Mouse (Mus musculus): ENCODE data around the gene Ccdc13. TPM values are rescaled to one million over a fixed set of nuclear protein-coding genes. Genes with fewer than 3 reads are reported as not detected.

The Ccdc13 gene
- total and polyA plus RNA-seq, 3 experiments: 0.25 TPM; not detected in 2

- peaks cover 59% of the 10 kb centered on the region for H3K27me3 ChIP-seq (replicated peaks)
- H3K9ac ChIP-seq (ENCODE audit: insufficient read depth, low read depth): no peak overlapping the region
- in situ Hi-C loops (cut with MboI; ENCODE audit: low pct_ligation_motif_present, low pct_unique_long_range_greater_than_20kb, low sequenced_read_pairs): no loop called here
- no peaks in the 10 kb centered on the region for H3K79me2 ChIP-seq (replicated peaks; ENCODE audit: control insufficient read depth, extremely low read depth, insufficient read depth, poor library complexity, severe bottlenecking)
- no peaks in the 10 kb centered on the region for H3K9me3 ChIP-seq (replicated peaks; ENCODE audit: low read length)
- H3K27ac ChIP-seq (ENCODE audit: insufficient read depth, low read depth): no peak overlapping the region
- no peak overlapping the region for H3K4me2 ChIP-seq (ENCODE audit: insufficient read depth, low read depth, poor library complexity, severe bottlenecking)
- 0 out of 4 replicates have a peak, but pooled peaks cover 0 to 2% of the 10 kb centered on the region in 2 experiments for H3K4me1 ChIP-seq (ENCODE audit: control insufficient read depth in 1 of 2, insufficient read depth in 2 of 2)
- DNase-seq (ENCODE audit: extremely low read depth): no peak
- no peaks in the 10 kb centered on the region for H3K36me3 ChIP-seq (replicated peaks in 1 of 2; ENCODE audit: control insufficient read depth in 1 of 2, insufficient read depth in 1 of 2, low read length in 1 of 2)
- no peak overlapping the region for H3K4me3 ChIP-seq (replicated peaks in 1 of 3; ENCODE audit: low read depth in 2 of 3, low read length in 2 of 3, poor library complexity in 1 of 3)
- dilution Hi-C loops (cut with MboI; ENCODE audit: extremely low pct_ligation_motif_present, extremely low pct_unique_long_range_greater_than_20kb, low sequenced_read_pairs): no loop called here
- no peak for TF ChIP-seq KAT2A (IDR thresholded peaks at IDR 0.05; ENCODE audit: insufficient replicate concordance, low read length)
- TF ChIP-seq CTCF (conservative IDR thresholded peaks at IDR 0.05 in 1 of 2, IDR thresholded peaks at IDR 0.05 in 1 of 2; ENCODE audit: low read depth in 2 of 2, low read length in 2 of 2): no peak
- no peak for TF ChIP-seq SMC3 (IDR thresholded peaks at IDR 0.05; ENCODE audit: low read depth, low read length)
- TF ChIP-seq MXI1 (IDR thresholded peaks at IDR 0.05; ENCODE audit: low read depth, low read length): no peak
- no peak for TF ChIP-seq UBTF (IDR thresholded peaks at IDR 0.05; ENCODE audit: low read depth, low read length)
- TF ChIP-seq NRF1 (IDR thresholded peaks at IDR 0.05; ENCODE audit: low read depth, low read length): no peak
- TF ChIP-seq BHLHE40 (IDR thresholded peaks at IDR 0.05; ENCODE audit: low read depth, low read length): no peak
- no peak for TF ChIP-seq EP300 (IDR thresholded peaks at IDR 0.05; ENCODE audit: low read length)
- no peak for TF ChIP-seq CHD2 (IDR thresholded peaks at IDR 0.05; ENCODE audit: low read length)
- TF ChIP-seq MAFK (IDR thresholded peaks at IDR 0.05; ENCODE audit: insufficient replicate concordance, low read length): no peak
- TF ChIP-seq MAZ (IDR thresholded peaks at IDR 0.05; ENCODE audit: low read depth, low read length): no peak
- no peak for TF ChIP-seq JUND (conservative IDR thresholded peaks at IDR 0.05; ENCODE audit: low read depth, low read length)
- no peak for TF ChIP-seq TCF12 (IDR thresholded peaks at IDR 0.05; ENCODE audit: low read depth, low read length)
Measured at GRCm38 (mm10) chr9:121823051-121823450, 16.2 kb downstream of the Ccdc13 start.

GRCm38 (mm10) chr9:121822585-121822991 is 16.7 kb downstream of the Ccdc13 start:
- Histone ChIP-seq H3K79me2 (replicated peaks; ENCODE audit: control insufficient read depth, extremely low read depth, insufficient read depth, poor library complexity, severe bottlenecking) (no peaks in the 10 kb centered on the region), H3K4me2 (ENCODE audit: insufficient read depth, low read depth, poor library complexity, severe bottlenecking) (no peak overlapping the region), H3K4me3 (replicated peaks in 1 of 3; ENCODE audit: low read depth in 2 of 3, low read length in 2 of 3, poor library complexity in 1 of 3) (no peak overlapping the region), H3K27me3 (replicated peaks) (peaks cover 61% of the 10 kb centered on the region), H3K9me3 (replicated peaks; ENCODE audit: low read length) (no peaks in the 10 kb centered on the region), H3K27ac (ENCODE audit: insufficient read depth, low read depth) (no peak overlapping the region), H3K4me1 (ENCODE audit: control insufficient read depth in 1 of 2, insufficient read depth in 2 of 2) (0 out of 4 replicates have a peak, but pooled peaks cover 0 to 2% of the 10 kb centered on the region in 2 experiments), H3K36me3 (replicated peaks in 1 of 2; ENCODE audit: control insufficient read depth in 1 of 2, insufficient read depth in 1 of 2, low read length in 1 of 2) (no peaks in the 10 kb centered on the region), H3K9ac (ENCODE audit: insufficient read depth, low read depth) (no peak overlapping the region)
- DNase-seq (ENCODE audit: extremely low read depth): no peak
- TF ChIP-seq ZMIZ1 (IDR thresholded peaks at IDR 0.05; ENCODE audit: low read depth, low read length): no peak
- no peak for TF ChIP-seq EP300 (IDR thresholded peaks at IDR 0.05; ENCODE audit: low read length)
- no peak for TF ChIP-seq MAFK (IDR thresholded peaks at IDR 0.05; ENCODE audit: insufficient replicate concordance, low read length)
- no peak for TF ChIP-seq HCFC1 (IDR thresholded peaks at IDR 0.05; ENCODE audit: low read depth, low read length)
- no peak for TF ChIP-seq CTCF (conservative IDR thresholded peaks at IDR 0.05 in 1 of 2, IDR thresholded peaks at IDR 0.05 in 1 of 2; ENCODE audit: low read depth in 2 of 2, low read length in 2 of 2)
- TF ChIP-seq MEF2A (IDR thresholded peaks at IDR 0.05; ENCODE audit: borderline replicate concordance, low read depth, low read length): no peak
- no peak for TF ChIP-seq USF2 (conservative IDR thresholded peaks at IDR 0.05; ENCODE audit: low read depth, low read length)
- TF ChIP-seq MAX (IDR thresholded peaks at IDR 0.05; ENCODE audit: low read length): no peak
- no peak for TF ChIP-seq CHD1 (IDR thresholded peaks at IDR 0.05; ENCODE audit: low read depth, low read length)
- no peak for TF ChIP-seq TCF12 (IDR thresholded peaks at IDR 0.05; ENCODE audit: low read depth, low read length)
- TF ChIP-seq ZC3H11A (IDR thresholded peaks at IDR 0.05; ENCODE audit: low read depth, low read length): no peak
- no peak for TF ChIP-seq ZKSCAN1 (IDR thresholded peaks at IDR 0.05; ENCODE audit: borderline replicate concordance, low read depth, low read length)
- no peak for TF ChIP-seq USF1 (IDR thresholded peaks at IDR 0.05; ENCODE audit: low read depth, low read length)
- dilution Hi-C loops (cut with MboI; ENCODE audit: extremely low pct_ligation_motif_present, extremely low pct_unique_long_range_greater_than_20kb, low sequenced_read_pairs): no loop called here
- in situ Hi-C loops (cut with MboI; ENCODE audit: low pct_ligation_motif_present, low pct_unique_long_range_greater_than_20kb, low sequenced_read_pairs): no loop called here
